Mouse (Mus musculus) 416B (cell line): ENCODE data around the gene Trim34b.
"Not testable (repeated sequence)": the region's sequence is repeated elsewhere in the genome, so short reads cannot be mapped to it uniquely, and the experiment has no call there.

ENCODE experiments used
- DNase-seq: peaks from one replicate; pipeline ENCODE4 v3.0.0; 2011; ENCODE audit warnings: low read depth

Gene Trim34b

DNA sequence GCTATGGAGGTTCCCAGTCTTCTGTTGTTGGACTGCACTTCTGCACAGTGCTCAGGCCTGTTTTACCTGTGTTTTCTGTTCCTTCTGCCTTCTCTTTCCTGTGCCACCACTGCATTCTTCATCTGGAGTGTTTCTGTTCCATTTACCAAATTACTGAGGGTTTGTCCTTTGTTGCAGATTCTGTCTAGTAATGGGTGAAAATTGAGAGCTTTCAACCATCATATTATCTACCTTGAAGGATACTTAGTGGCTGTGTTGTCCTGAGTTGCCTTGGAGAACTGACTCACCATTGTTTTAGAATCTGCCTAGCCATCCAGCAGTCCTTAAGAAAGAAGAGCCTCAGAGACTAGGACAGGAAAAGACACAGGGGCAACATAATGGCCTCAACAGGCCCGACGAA lies at the start of gene Trim34b:
Trim34b (plus strand) TSS at position 301 of the 400 bp plus-strand sequence.
- DNase-seq: not testable (repeated sequence)

GRCm38 (mm10) chr7:104287576-104288443 lies 41.5 kb upstream of the Trim34b start, which contains the start of gene Trim5:
Gene Trim5 (minus strand): TSS chr7:104288094.
- peak; percentile 42 for DNase-seq

DNA sequence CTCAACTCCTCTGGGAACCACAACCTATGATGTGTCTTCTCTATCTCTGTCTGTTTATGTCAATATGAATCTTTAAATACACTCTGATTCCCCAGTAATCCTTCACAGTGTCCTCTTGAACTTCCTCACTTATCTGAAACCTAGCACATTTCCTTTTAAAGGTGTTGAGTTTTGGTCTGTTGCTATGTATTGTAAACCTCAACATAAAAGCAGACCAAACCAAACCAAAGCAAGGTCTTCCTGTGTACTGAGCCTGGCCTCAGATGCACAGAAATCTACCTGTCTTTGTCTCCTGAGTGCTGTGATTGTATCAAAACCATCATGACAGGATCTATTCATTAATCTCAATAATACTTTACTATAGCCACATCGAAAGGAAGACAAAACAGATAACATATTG lies 38.6 kb upstream of the Trim34b start:
- no peak for DNase-seq

DNA sequence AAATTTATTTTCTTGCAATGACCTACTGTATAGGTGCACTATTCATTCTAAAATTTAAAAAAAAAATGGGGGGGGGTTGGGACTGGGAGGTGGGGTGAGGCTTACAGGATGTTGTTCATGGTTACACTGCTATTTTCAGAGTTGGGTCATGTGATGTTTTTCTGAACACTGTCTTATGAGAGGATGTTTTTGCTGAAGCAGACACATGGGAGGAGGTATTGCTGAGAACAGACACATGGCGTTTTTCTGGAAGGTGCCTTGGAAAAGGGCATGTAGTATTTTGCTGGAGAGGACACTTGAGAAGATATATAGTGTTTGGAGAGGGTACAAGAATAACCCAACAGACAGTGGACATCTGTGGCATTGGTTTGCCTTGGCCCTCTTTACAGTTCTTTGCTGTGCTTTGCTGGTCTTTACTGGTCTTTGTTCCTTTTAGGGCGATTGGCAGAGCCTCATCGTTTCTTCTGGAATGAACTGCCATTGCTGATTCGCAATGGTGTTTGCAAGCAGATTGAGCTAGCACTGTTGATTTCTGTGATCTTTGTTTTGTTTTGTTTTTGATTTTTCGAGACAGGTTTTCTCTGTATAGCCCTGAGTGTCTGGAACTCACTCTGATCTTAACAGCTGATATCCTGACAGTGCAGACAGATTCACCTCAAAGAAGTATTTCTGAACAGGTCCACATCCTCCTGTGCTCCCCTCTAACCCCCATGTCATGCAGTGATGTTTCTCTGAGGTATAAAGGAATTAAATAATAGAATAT lies 37.5 kb upstream of the Trim34b start:
- no peak for DNase-seq

DNA sequence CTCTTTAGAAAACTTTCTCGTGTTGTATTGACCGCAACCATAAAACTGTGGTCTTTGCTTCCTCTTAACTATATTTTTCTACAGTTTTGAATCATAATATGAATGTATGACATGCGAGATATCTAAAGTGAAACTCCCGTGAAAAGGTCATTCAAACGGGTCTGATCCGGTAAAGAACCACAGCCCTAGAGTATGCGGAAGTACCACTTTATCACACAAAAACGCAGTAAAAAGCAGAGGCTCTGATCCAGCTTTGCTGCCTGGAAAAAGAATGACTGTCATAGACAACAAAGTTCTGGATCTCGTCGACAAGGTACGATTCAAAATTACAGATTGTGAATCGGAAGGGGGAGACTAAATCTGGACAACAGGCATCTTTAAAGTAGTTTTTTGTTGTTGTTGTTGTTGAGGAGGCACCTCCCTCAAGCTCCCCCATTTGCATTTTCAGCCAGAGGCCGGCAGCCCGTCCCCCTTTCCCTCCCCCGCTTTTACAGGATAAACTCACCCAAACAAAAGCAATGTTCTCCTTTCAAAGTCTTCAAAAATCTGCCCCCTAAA lies 14.4 kb upstream of the Trim34b start:
- DNase-seq: peak; percentile 71

GRCm38 (mm10) chr7:104315369-104316080 lies 13.7 kb upstream of the Trim34b start, which contains the start of gene Trim12a:
Gene Trim12a (minus strand): TSS chr7:104315466.
- DNase-seq: not testable (repeated sequence)

DNA sequence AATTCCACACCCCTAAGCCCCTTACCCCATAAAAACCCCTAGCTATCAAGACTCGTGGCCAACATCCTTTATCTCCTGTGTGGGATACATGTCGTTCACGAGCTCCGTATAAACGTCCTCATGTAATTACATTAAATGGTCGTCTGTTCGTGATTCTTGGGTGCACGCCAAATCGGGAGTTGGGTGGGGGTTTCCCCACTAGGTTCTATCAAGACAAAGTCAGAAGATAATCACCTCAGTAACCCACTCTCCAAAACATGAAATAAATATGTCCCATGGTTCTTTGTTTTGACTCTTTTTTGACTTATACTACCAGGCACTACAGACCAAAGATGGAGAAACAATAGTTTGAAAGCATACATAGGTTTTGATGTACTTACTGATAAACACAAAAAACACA lies 7.2 kb upstream of the Trim34b start:
- DNase-seq: no peak

DNA sequence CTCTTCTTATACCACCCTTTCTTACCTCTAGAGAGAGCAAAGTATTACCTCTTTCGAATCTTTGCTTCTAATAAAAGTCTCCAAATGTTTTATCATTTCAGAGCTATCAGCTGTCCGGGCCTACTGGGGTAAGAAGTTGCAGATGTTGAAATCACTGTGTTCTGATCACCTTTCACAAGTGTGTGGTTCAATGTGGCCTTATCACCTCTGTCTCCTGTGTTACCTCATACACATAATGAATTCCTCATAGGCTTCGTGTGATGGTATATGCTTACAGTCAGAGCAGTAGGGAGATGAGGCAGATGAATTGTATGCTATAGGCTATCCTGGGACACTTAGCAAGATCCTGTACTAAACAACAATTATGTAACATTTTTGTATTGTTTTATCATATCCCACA lies 6.3 kb downstream of the Trim34b start:
- DNase-seq: not testable (repeated sequence)

DNA sequence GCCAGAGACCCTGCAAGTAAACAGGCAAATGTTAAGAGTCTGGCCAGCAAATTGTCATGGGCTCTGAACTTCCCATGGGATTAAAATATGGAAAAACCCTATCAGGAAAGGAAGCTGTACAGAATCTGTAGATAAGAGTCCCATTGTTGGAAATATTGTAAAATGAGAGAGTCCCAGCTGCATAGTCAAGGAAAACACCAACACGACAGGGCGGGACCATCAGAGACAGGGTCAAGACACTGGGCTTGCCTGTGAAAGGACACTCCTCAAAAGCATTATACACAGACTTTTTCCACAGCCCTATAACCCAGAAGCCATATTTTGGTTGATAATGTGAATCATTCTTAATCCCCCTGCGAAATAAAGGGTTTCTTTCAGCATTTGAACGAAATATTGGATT lies 11.5 kb downstream of the Trim34b start:
- DNase-seq: not testable (repeated sequence)

DNA sequence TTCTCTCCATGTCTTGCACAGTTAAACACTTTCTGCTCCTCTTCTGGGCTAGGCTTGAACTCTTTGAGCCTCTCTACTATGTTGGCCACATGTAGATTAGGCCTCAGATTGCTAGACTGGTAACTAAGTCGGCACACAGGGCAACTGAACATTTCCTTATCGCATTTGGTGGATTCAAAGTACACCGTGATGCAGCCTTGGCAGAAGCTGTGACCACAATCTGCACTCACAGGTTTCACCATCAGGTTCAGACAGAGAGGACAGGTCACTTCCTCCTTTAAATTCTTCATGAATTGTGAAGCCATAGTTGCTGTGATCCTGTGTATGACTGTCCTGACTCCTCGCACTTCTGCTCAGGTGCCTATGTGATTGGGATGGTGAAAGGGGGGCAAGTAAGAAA lies 18.8 kb downstream of the Trim34b start:
- DNase-seq: not testable (repeated sequence)

DNA sequence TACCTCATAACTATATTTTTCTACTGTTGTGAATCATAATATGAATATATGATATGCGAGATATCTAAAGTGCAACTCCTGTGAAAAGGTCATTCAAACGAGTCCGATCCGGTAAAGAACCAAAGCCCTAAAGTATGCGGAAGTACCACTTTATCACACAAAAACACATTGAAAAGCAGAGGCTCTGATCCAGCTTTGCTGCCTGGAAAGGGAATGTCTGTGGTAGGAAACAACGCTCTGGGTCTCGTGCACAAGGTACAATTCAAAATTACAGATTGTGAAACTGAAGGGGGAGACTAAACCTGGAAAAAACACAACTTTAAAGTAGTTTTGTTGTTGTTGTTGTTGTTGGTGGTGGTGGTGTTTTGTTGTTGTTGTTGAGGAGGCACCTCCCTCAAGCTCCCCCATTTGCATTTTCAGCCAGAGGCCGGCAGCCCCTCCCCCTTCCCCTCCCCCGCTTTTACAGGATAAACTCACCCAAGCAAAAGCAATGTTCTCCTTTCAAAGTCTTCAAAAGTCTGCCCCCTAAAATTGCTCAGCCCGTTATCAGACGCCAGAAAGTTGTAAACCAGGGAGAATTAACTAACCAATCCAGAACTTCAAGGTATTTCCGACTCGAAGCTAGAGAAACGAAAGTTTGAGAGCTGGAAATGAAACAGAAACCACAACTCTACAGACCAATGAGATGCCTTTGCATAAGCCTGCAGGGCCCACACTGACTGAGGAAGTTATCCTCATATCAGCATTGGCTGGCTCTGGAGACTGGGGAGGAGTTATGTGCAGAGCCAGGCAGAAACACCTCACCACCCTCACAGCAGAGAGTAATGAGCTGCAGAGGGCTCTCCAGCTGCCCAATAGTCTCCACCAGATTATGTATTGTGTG lies 23.7 kb downstream of the Trim34b start, which contains the start of gene Trim12c:
Trim12c (minus strand) TSS at position 646 of the 883 bp plus-strand sequence.
- peak; percentile 94 for DNase-seq

GRCm38 (mm10) chr7:104353600-104353967 lies 24.3 kb downstream of the Trim34b start:
- DNase-seq: no peak

- peak; percentile 56 for DNase-seq
Measured at GRCm38 (mm10) chr7:104366339-104366738, 37.1 kb downstream of the Trim34b start.

DNA sequence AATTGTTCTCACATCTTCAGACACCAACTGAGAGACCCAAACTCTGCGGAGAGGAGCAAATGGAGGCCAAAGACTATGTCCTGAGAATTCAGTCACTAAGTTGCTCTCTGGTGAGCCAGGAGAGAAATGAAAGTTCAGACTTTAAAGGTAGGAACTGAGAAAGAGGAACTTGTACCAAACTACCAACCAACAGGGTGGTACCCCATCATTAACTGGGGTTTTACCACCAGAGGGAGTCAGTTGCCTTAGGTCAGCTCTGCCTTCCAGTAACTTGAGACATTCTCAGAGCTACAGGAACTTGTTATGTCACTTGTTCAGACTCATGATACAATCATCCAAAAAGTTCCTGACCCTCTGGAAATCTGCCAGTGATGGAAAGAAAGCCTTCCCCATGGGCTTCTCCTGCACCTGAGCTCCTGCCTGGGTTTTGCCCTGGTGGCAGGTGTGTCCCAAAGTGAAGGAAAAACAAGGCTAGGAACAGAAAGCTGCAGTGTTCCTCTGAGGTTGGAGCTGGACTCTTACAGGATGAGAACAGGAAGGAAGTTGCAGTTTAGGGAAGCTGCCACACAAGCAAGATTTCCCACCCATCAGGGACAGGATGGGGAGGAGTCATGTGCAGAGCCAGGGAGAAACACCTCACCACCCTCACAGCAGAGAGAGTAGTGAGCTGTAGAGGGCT lies 40.6 kb downstream of the Trim34b start, which contains the start of gene Trim30b:
Trim30b (minus strand) TSS at position 149 of the 679 bp plus-strand sequence.
- peak; percentile 90 for DNase-seq
